ENCODE assay signal across 17 mouse cellular contexts in the genomic region with DNA sequence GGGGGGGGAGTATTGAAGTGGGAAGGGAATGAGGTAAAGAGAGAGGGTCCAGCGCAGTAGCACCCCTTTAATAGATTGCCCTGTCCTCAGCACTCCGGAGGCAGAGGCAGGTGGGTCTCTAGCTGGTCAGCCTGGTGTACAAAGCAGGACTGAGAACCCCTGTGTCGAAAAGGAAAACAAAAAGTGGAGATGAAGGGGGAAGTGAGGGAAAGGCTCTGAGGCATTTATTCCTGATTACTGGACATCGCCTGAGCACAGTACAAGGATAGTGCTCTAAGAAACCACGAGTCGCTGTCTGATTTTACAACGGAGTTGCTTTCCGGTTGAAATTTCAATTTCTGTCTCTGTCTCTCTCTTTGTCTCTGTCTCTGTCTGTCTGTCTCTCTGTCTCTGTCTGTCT. TPM values are rescaled to one million over a fixed set of nuclear protein-coding genes. Genes with fewer than 3 reads are reported as not detected.
A peak's percentile ranks its signal among the peaks of the same experiment; 100 is the strongest.
DNase-seq lines count a peak whose midpoint lies in the region; ATAC-seq and TF ChIP-seq lines count a peak whose summit lies in the region.
"Had no signal": no experiment of that assay in that cellular context is flagged by ENCODE, and none has a peak within 500 bp of the region (broad histone marks: within the 10 kb centered on the region; RNA-seq: fewer than 3 reads in every experiment).

No protein-coding gene starts in this region.

- peak overlapping the region; percentile 55 for H3K4me3 ChIP-seq in heart, embryonic 10.5 days
- H3K4me3 ChIP-seq in kidney, postnatal 0 days (replicated peaks; ENCODE audit: low read depth, low read length): peak overlapping the region; percentile 25
- peak overlapping the region; percentile 35; the same call in 1 of the 2 replicates for H3K4me3 ChIP-seq in embryonic facial prominence, embryonic 13.5 days
- peak overlapping the region; percentile 32 for H3K4me3 ChIP-seq in midbrain, embryonic 15.5 days

- peak overlapping the region; percentile 39; the same call in 1 of the 2 replicates for H3K4me2 ChIP-seq in kidney, postnatal 0 days (ENCODE audit: low read length)
- peak overlapping the region; percentile 53; the same call in 1 of the 2 replicates for H3K4me2 ChIP-seq in embryonic facial prominence, embryonic 13.5 days
- peak overlapping the region; percentile 67; the same call in 1 of the 2 replicates for H3K4me2 ChIP-seq in midbrain, embryonic 15.5 days

- DNase-seq in heart, embryonic 10.5 days (ENCODE audit: low spot score): no peak
- no peak for DNase-seq in heart, adult 9 months (ENCODE audit: low spot score in 2 of 2)
- DNase-seq in kidney, postnatal 0 days (ENCODE audit: low spot score): no peak
- no peak for DNase-seq in kidney, adult 11 months
- no peak for DNase-seq in frontal cortex, postnatal 25 days (ENCODE audit: low spot score in 2 of 2)
- DNase-seq in adipocyte (ENCODE audit: low spot score): no peak
- DNase-seq: adrenal gland, adult 2 months; forebrain, postnatal 0 days; layer of hippocampus, adult 9-11 months; right cerebral cortex, postnatal 14 days had no signal

- H3K4me1 ChIP-seq in heart, embryonic 10.5 days: peaks cover 14% of the 10 kb centered on the region
- H3K4me1 ChIP-seq in kidney, postnatal 0 days (replicated peaks; ENCODE audit: insufficient read depth, low read length): no peaks in the 10 kb centered on the region
- H3K4me1 ChIP-seq in embryonic facial prominence, embryonic 13.5 days: peaks cover 9% of the 10 kb centered on the region
- peaks cover under 1% of the 10 kb centered on the region; the same call in 1 of the 2 replicates for H3K4me1 ChIP-seq in midbrain, embryonic 15.5 days

- ATAC-seq in kidney, postnatal 0 days (replicated peaks; ENCODE audit: low FRiP score, low read depth): no peak
- ATAC-seq in embryonic facial prominence, embryonic 13.5 days (ENCODE audit: insufficient number of reproducible peaks, insufficient read depth, low FRiP score, low TSS enrichment, low read depth): no peak
- no peak for ATAC-seq in midbrain, embryonic 15.5 days (replicated peaks)
- ATAC-seq: forebrain, postnatal 0 days; intestine, postnatal 0 days had no signal

- no peak overlapping the region for H3K27ac ChIP-seq in heart, embryonic 10.5 days
- H3K27ac ChIP-seq in kidney, postnatal 0 days: peak overlapping the region; percentile 68
- no peak overlapping the region for H3K27ac ChIP-seq in embryonic facial prominence, embryonic 13.5 days
- no peak overlapping the region for H3K27ac ChIP-seq in midbrain, embryonic 15.5 days
- H3K27ac ChIP-seq: limb, embryonic 13.5 days; macrophage had no signal

- H3K9ac ChIP-seq in kidney, postnatal 0 days (ENCODE audit: low read depth, low read length): no peak overlapping the region
- no peak overlapping the region for H3K9ac ChIP-seq in embryonic facial prominence, embryonic 13.5 days
- H3K9ac ChIP-seq in midbrain, embryonic 15.5 days: no peak overlapping the region
- H3K9ac ChIP-seq: forebrain, postnatal 0 days; limb, embryonic 13.5 days had no signal

- no peak for TF ChIP-seq CTCF in kidney, postnatal 0 days (IDR thresholded peaks at IDR 0.05; ENCODE audit: low read depth)

- H3K36me3 ChIP-seq in heart, embryonic 10.5 days: no peaks in the 10 kb centered on the region
- H3K36me3 ChIP-seq in kidney, postnatal 0 days (ENCODE audit: insufficient read depth, low read length): no peaks in the 10 kb centered on the region
- H3K36me3 ChIP-seq in embryonic facial prominence, embryonic 13.5 days: no peaks in the 10 kb centered on the region
- H3K36me3 ChIP-seq in midbrain, embryonic 15.5 days (replicated peaks): no peaks in the 10 kb centered on the region
- H3K36me3 ChIP-seq: limb, embryonic 13.5 days had no signal

- 9% methylated on average over 8 of the region's 8 CpGs for WGBS in heart, embryonic 10.5 days
- 6% methylated on average over 8 of the region's 8 CpGs for WGBS in kidney, postnatal 0 days
- 7% methylated on average over 8 of the region's 8 CpGs for WGBS in embryonic facial prominence, embryonic 13.5 days
- 6% methylated on average over 8 of the region's 8 CpGs for WGBS in midbrain, embryonic 15.5 days

- H3K9me3 ChIP-seq in heart, embryonic 10.5 days: no peaks in the 10 kb centered on the region
- no peaks in the 10 kb centered on the region for H3K9me3 ChIP-seq in kidney, postnatal 0 days (replicated peaks; ENCODE audit: low read length)
- H3K9me3 ChIP-seq in embryonic facial prominence, embryonic 13.5 days: no peaks in the 10 kb centered on the region
- no peaks in the 10 kb centered on the region for H3K9me3 ChIP-seq in midbrain, embryonic 15.5 days
- H3K9me3 ChIP-seq: limb, embryonic 13.5 days had no signal

- H3K27me3 ChIP-seq in heart, embryonic 10.5 days (ENCODE audit: insufficient read depth, poor library complexity, severe bottlenecking): peaks cover 97% of the 10 kb centered on the region
- peaks cover 84% of the 10 kb centered on the region for H3K27me3 ChIP-seq in kidney, postnatal 0 days (ENCODE audit: insufficient read depth, low read length)
- peaks cover 96% of the 10 kb centered on the region for H3K27me3 ChIP-seq in embryonic facial prominence, embryonic 13.5 days
- peaks cover 71% of the 10 kb centered on the region for H3K27me3 ChIP-seq in midbrain, embryonic 15.5 days (replicated peaks)

RNA-seq across cellular contexts. Expression of a gene that starts 0.4 kb away (rescaled TPM):
- polyA plus RNA-seq in heart, embryonic 10.5 days (2016; fragmentation: Nextera tagmentation; extraction: Ambion mirVana): 9.1 and 21.7 TPM in 2 replicates
- polyA plus RNA-seq in kidney, postnatal 0 days (2015; fragmentation: Nextera tagmentation; extraction: Ambion mirVana): 95.1 and 99.1 TPM in 2 replicates
- polyA plus RNA-seq in embryonic facial prominence, embryonic 13.5 days (2015; fragmentation: Nextera tagmentation; extraction: Ambion mirVana): 21.7 and 29.8 TPM in 2 replicates
- polyA plus RNA-seq in midbrain, embryonic 15.5 days (2015; fragmentation: Nextera tagmentation; extraction: Ambion mirVana): 99.1 and 116 TPM in 2 replicates
- polyA plus RNA-seq: macrophage had no signal

RNA-seq across cellular contexts. Expression of a gene that starts 0.9 kb away (rescaled TPM):
- polyA plus RNA-seq in heart, embryonic 10.5 days (2016; fragmentation: Nextera tagmentation; extraction: Ambion mirVana): 0.76 TPM in 1 of 2 replicates, not detected in the other
- 12.5 and 18.7 TPM in 2 replicates for polyA plus RNA-seq in kidney, postnatal 0 days (2015; fragmentation: Nextera tagmentation; extraction: Ambion mirVana)
- 0.70 and 0.79 TPM in 2 replicates for polyA plus RNA-seq in embryonic facial prominence, embryonic 13.5 days (2015; fragmentation: Nextera tagmentation; extraction: Ambion mirVana)
- 4.0 and 4.8 TPM in 2 replicates for polyA plus RNA-seq in midbrain, embryonic 15.5 days (2015; fragmentation: Nextera tagmentation; extraction: Ambion mirVana)
- polyA plus RNA-seq: adrenal gland, adult 2 months; forebrain, postnatal 0 days; intestine, postnatal 0 days; limb, embryonic 13.5 days; macrophage; stomach, embryonic 14.5 days had no signal

RNA-seq across cellular contexts. Expression of a gene that starts 9.2 kb away (rescaled TPM):
- polyA plus RNA-seq in heart, embryonic 10.5 days (2016; fragmentation: Nextera tagmentation; extraction: Ambion mirVana): 1.1 and 2.6 TPM in 2 replicates
- 3.3 and 5.0 TPM in 2 replicates for polyA plus RNA-seq in kidney, postnatal 0 days (2015; fragmentation: Nextera tagmentation; extraction: Ambion mirVana)
- 1.0 TPM in 1 of 2 replicates, not detected in the other for polyA plus RNA-seq in embryonic facial prominence, embryonic 13.5 days (2015; fragmentation: Nextera tagmentation; extraction: Ambion mirVana)
- polyA plus RNA-seq in midbrain, embryonic 15.5 days (2015; fragmentation: Nextera tagmentation; extraction: Ambion mirVana): 1.3 and 2.2 TPM in 2 replicates
- polyA plus RNA-seq: forebrain, postnatal 0 days; intestine, postnatal 0 days; macrophage; neural tube, embryonic 14.5 days; stomach, embryonic 14.5 days had no signal
